Mouse (Mus musculus) macrophage (primary cell): ENCODE measurements around the gene Tead3. TPM values are rescaled to one million over a fixed set of nuclear protein-coding genes. Genes with fewer than 3 reads are reported as not detected.
"Not testable (repeated sequence)": the region's sequence is repeated elsewhere in the genome, so short reads cannot be mapped to it uniquely, and the experiment has no call there.

ENCODE experiments used
- H3K27ac ChIP-seq: fragments of 350-480 bp; formaldehyde crosslinking; 2 replicates; pipeline ENCODE4 v1.9.0; 2021
- H3K36me3 ChIP-seq: fragments of 350-480 bp; formaldehyde crosslinking; 2 replicates; pipeline ENCODE4 v1.9.0; 2021; ENCODE audit errors: inconsistent target
- H3K4me3 ChIP-seq: fragments of 350-480 bp; formaldehyde crosslinking; 2 replicates; pipeline ENCODE4 v1.9.0; 2021; ENCODE audit errors: inconsistent target
- H3K79me2 ChIP-seq: fragments of 350-480 bp; formaldehyde crosslinking; 2 replicates; pipeline ENCODE4 v1.9.0; 2021; ENCODE audit errors: inconsistent target
- whole genome bisulfite sequencing: methylation state at CpG from one replicate; pipeline ENCODE4 v1.1.7; 2026; ENCODE audit warnings: inconsistent platforms; ENCODE audit not compliant: missing documents; 5-methylcytosine and 5-hydroxymethylcytosine counted together
- polyA plus RNA-seq: library from polyadenylated mRNA; stranded (reverse); fragments of 250-400 nt; gene quantifications from 3 replicates; pipeline ENCODE4 v1.2.4, GENCODE M21; 2018; ENCODE audit warnings: inconsistent platforms

The Tead3 gene
- polyA plus RNA-seq, 1 experiment from 2014 or later, result not detected

DNA sequence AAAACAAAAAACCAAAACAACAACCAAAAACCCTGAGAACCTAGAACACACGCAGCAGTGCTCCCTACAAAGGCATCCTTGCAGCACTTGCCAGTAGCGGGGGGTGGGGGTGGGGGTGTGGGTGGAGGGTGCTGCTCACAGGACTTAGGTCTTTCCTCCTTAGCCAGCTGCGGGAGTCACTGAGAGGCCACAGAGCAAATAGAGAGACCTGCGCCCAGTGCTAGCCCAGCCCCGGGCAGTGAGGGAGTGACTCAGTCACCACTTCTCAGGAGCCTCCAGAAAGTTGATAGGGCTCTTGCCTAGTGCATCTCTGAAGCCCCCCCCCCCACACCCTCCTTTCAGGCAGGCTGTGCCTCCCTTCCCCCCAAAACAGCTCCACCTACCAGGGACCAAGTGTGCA, 18.4 kb upstream of the Tead3 start:
- no peak overlapping the region for H3K27ac ChIP-seq
- no peaks in the 10 kb centered on the region for H3K36me3 ChIP-seq
- WGBS, result 83% methylated on average over 4 of the region's 5 CpGs
- H3K79me2 ChIP-seq, result no peaks in the 10 kb centered on the region
- no peak overlapping the region for H3K4me3 ChIP-seq

DNA sequence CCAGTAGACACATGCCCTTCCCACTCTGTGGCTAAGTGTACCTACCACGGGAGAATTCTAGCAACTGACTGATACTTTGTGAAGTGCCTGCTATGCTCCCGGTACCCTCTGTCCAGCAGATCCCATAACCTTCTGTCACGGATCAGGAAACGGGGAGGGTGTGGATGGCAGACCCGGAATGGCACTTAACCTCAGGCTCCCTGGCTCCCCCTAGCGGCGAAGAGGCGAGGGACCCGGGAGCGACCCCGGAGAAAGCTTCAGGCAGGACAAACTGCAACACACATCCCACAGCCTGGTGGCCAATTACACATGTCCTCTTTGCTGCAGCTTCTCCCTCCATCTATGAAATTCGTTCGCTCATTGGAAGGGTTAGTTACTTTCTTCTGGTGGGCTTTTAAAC, 17.8 kb upstream of the Tead3 start:
- Histone ChIP-seq H3K27ac (no peak overlapping the region), H3K36me3 (no peaks in the 10 kb centered on the region), H3K4me3 (no peak overlapping the region), H3K79me2 (no peaks in the 10 kb centered on the region)
- WGBS, result 8% methylated on average over 11 of the region's 13 CpGs

GRCm38 (mm10) chr17:28365122-28365521, 14.5 kb upstream of the Tead3 start, which contains the start of gene Tulp1:
Gene Tulp1 (minus strand): TSS chr17:28365222.
- Histone ChIP-seq H3K79me2 (no peaks in the 10 kb centered on the region), H3K27ac (no peak within 1 kb of the TSS), H3K4me3 (no peak within 1 kb of the TSS), H3K36me3 (no peaks in the 10 kb centered on the region)
- WGBS, result 72% methylated on average over 8 of the region's 8 CpGs

DNA sequence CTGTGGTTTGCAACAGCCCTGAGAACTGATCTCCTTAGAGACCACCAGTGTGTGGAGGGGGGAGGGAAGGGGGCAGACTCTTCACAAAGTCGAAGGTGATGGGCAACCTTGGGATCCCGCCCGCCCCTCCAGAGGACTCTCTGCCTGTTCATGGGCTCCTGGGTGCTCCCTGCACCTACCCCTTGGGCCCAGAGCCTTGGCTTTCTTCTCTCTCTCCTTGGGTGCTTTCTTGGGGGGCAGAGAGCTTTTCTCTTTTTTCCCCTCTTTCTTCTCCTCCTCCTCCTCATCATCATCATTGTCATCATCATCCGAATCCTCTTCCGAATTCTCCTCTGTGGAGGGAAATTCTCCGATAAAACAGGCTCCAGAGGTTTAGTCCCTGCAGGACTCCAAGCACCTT, 12.9 kb upstream of the Tead3 start:
- no peak overlapping the region for H3K4me3 ChIP-seq
- no peaks in the 10 kb centered on the region for H3K36me3 ChIP-seq
- no peaks in the 10 kb centered on the region for H3K79me2 ChIP-seq
- no peak overlapping the region for H3K27ac ChIP-seq
- 66% methylated on average over 5 of the region's 6 CpGs for WGBS

GRCm38 (mm10) chr17:28362653-28363292, 12.2 kb upstream of the Tead3 start:
- H3K36me3 ChIP-seq, result no peaks in the 10 kb centered on the region
- WGBS, result 4% methylated on average over 24 of the region's 25 CpGs
- no peaks in the 10 kb centered on the region for H3K79me2 ChIP-seq
- no peak overlapping the region for H3K27ac ChIP-seq
- H3K4me3 ChIP-seq, result no peak overlapping the region

GRCm38 (mm10) chr17:28361921-28362652, 11.5 kb upstream of the Tead3 start:
- Histone ChIP-seq H3K36me3 (no peaks in the 10 kb centered on the region), H3K4me3 (no peak overlapping the region), H3K79me2 (no peaks in the 10 kb centered on the region), H3K27ac (no peak overlapping the region)
- 43% methylated on average over 11 of the region's 11 CpGs for WGBS

DNA sequence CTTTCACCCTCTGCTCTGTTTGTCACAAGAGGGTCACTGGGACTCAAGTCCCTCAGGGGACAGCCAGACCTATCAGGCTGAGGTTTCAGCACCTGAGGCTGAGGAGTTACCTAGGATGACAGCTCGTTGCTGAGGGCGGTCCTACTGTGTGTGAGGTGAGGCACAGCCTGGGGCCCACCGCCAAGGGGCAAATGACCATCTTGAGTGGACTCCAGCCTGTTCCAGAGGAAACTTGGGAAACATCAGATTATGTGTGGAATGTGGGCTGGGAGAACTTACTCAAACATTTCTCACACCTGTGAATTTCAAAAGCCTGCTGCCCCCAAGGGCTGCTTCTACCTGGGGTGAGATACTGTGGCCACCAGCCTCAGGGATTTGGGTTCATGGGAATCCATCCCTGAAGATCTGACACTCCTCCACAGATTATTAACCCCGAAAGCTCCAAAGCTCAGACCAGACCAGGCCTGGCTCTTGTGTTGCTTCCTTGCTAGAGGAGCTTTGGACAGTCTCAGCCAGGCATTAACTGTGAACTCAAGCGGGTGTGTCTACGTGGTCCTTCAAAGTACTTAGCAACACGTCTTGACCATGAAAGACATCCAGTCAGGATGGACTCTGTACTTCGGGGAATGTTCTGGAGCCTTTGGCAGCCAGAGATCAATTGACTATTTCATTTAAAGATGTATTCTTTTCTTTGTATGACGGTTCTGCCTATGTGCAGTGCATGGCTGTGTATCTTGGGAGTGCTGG, 10.1 kb upstream of the Tead3 start:
- no peaks in the 10 kb centered on the region for H3K79me2 ChIP-seq
- no peaks in the 10 kb centered on the region for H3K36me3 ChIP-seq
- H3K27ac ChIP-seq, result no peak overlapping the region
- no peak overlapping the region for H3K4me3 ChIP-seq
- 89% methylated on average over 9 of the region's 9 CpGs for WGBS

DNA sequence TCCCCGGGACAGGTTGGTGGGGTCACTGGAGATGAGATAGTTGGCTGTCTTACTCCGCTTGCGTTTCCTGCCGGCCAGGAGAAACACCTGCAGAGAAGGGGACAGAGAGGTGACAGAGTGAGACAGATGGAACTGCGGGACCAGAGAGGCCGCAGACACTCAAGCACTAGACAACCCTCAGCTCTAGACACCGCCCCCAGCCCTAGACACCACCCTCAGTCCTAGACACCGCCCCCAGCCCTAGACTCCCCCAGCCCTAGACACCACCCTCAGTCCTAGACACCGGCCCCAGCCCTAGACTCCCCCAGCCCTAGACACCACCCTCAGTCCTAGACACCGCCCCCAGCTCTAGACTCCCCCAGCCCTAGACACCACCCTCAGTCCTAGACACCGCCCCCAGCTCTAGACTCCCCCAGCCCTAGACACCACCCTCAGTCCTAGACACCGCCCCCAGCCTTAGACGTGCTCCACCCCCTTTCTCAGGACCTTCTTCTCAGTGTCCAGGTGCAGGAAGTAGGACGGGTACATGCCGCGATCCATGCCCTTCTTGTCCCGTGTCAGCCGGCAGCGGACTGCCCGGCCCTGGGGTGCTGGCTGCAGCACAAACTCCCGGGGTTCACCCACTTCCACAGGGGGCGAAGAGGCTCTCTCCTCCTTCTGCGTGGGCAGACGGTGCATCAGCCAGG, 8.1 kb upstream of the Tead3 start:
- not testable (repeated sequence) for H3K27ac ChIP-seq, H3K79me2 ChIP-seq, H3K36me3 ChIP-seq, H3K4me3 ChIP-seq
- 66% methylated on average over 17 of the region's 24 CpGs for WGBS

GRCm38 (mm10) chr17:28355871-28356270, 5.3 kb upstream of the Tead3 start:
- Histone ChIP-seq H3K36me3 (no peaks in the 10 kb centered on the region), H3K4me3 (no peak overlapping the region), H3K27ac (no peak overlapping the region), H3K79me2 (no peaks in the 10 kb centered on the region)
- 92% methylated on average over 12 of the region's 12 CpGs for WGBS

DNA sequence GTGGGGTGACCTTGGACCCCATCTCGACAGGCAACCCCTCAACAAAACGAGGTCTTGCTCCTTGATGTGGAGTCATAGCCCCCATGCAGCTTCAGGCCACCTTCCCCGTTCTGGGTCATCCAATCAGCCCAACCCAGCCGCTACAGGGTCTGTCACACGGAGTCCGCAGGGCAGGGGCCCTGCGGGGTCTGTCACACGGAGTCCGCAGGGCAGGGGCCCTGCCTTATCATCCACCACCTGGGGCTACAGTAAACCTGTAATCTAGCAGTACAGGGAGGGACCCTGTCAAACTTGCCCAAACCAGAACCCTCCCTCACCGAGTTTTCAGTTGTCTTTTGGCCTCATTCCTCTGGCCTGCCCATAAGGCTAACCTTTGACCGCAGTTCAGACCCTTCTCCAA, 1.4 kb upstream of the Tead3 start:
- no peaks in the 10 kb centered on the region for H3K79me2 ChIP-seq
- 72% methylated on average over 11 of the region's 11 CpGs for WGBS
- H3K36me3 ChIP-seq, result no peaks in the 10 kb centered on the region
- no peak overlapping the region for H3K4me3 ChIP-seq
- H3K27ac ChIP-seq, result no peak overlapping the region

DNA sequence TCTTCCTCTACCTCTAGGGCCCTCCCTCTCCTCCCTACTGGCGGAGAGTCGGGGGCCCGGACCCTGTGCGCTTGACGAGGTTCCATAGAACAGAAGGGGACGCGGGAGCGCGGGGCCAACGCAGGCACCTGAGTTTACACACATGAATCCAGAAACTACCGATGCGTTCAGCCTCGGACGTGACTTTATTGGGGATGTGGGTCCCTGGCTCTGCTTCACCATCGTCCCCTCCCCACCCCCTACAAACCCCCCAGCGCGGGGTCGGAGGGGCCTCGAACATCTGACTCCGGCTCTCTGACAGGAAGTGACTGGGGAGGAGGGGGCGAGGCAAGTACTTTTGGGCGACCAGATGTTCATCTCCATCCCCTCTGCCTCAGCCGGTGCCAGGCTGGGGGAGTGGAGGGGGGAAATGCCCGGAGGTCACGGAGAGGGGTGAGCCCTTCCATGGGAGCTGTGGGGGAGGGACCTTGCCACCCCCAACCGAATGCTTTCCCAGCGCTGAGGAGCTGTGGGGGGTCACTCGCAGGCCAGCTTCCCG, 805 bp upstream of the Tead3 start:
- no peaks in the 10 kb centered on the region for H3K79me2 ChIP-seq
- WGBS, result 4% methylated on average over 29 of the region's 29 CpGs
- no peak overlapping the region for H3K4me3 ChIP-seq
- no peaks in the 10 kb centered on the region for H3K36me3 ChIP-seq
- no peak overlapping the region for H3K27ac ChIP-seq

DNA sequence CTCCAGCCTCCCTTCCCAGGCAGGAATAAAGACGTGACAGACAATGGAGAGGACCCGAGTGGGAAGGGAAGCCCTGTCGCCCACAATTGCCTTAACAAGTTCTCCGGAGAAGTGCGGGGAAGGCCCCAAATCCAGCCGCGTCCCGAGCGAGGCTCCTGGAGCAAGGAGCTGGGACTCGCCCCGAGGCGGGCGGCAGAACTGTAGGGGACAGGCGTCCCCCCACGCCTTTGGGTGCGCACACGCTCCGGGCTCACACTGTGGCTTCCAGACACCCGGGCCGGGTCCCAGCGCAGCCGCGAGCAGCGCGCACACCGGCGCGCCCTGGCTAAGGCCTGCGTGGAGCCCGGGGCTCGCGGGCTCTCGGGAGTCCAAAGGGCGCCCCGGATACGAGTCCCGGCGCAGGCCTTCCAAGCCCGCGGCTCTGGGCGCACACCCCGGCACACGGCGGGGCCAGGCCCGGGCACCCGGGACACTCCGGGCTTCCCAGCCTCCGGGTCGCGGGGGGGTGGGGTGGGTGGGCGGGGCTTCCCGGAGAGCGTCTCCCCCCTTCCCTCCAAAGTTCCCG, 634 bp downstream of the Tead3 start:
- Histone ChIP-seq H3K27ac (no peak overlapping the region), H3K79me2 (no peaks in the 10 kb centered on the region), H3K36me3 (no peaks in the 10 kb centered on the region), H3K4me3 (no peak overlapping the region)
- WGBS, result 4% methylated on average over 39 of the region's 54 CpGs

- no peaks in the 10 kb centered on the region for H3K36me3 ChIP-seq
- WGBS, result 59% methylated on average over 13 of the region's 13 CpGs
- no peaks in the 10 kb centered on the region for H3K79me2 ChIP-seq
- H3K27ac ChIP-seq, result no peak overlapping the region
- H3K4me3 ChIP-seq, result no peak overlapping the region
Observed at GRCm38 (mm10) chr17:28349264-28349880, 1.2 kb downstream of the Tead3 start.

GRCm38 (mm10) chr17:28348211-28348610, 2.4 kb downstream of the Tead3 start:
- Histone ChIP-seq H3K36me3 (no peaks in the 10 kb centered on the region), H3K27ac (no peak overlapping the region), H3K79me2 (no peaks in the 10 kb centered on the region), H3K4me3 (no peak overlapping the region)
- 82% methylated on average over 6 of the region's 6 CpGs for WGBS
